In genomic region chr4:35845140-35845539, GRCm38 (mm10) we compare ENCODE assay signal across 10 mouse cellular contexts.
A peak's percentile ranks its signal among the peaks of the same experiment; 100 is the strongest.
DNase-seq lines count a peak whose midpoint lies in the region; ATAC-seq lines count a peak whose summit lies in the region.
"Had no signal": no experiment of that assay in that cellular context is flagged by ENCODE, and none has a peak within 500 bp of the region (broad histone marks: within the 10 kb centered on the region; RNA-seq: fewer than 3 reads in every experiment).

No protein-coding gene starts in this region.

- H3K4me3 ChIP-seq in hindbrain, embryonic 11.5 days (ENCODE audit: low read depth, low read length) = no peak overlapping the region
- no peak overlapping the region for H3K4me3 ChIP-seq in hindbrain, embryonic 10.5 days
- peak overlapping the region; percentile 7; the same call in 1 of the 2 replicates for H3K4me3 ChIP-seq in forebrain, embryonic 14.5 days (ENCODE audit: low read depth, low read length)
- H3K4me3 ChIP-seq in neural tube, embryonic 15.5 days (replicated peaks) = peak overlapping the region; percentile 12; the same call in 1 of the 2 replicates
- no peak overlapping the region for H3K4me3 ChIP-seq in heart, embryonic 10.5 days

- no peak overlapping the region for H3K9ac ChIP-seq in hindbrain, embryonic 11.5 days (ENCODE audit: low read depth, low read length)
- peak overlapping the region; percentile 35; the same call in 1 of the 2 replicates for H3K9ac ChIP-seq in forebrain, embryonic 14.5 days (ENCODE audit: low read length)
- H3K9ac ChIP-seq in neural tube, embryonic 15.5 days (replicated peaks) = peak overlapping the region; percentile 42; the same call in 1 of the 2 replicates

- peak; percentile 4 for DNase-seq in hindbrain, embryonic 11.5 days (ENCODE audit: low spot score)
- DNase-seq in hindbrain, embryonic 10.5 days (ENCODE audit: low spot score) = no peak
- DNase-seq in forebrain, embryonic 14.5 days (ENCODE audit: low spot score) = peak; percentile 94
- peak; percentile 26 to 32 for DNase-seq in layer of hippocampus, postnatal 25 days (ENCODE audit: extremely low spot score in 1 of 2, low spot score in 1 of 2)
- DNase-seq in gastrocnemius, postnatal 10 days = no peak
- DNase-seq in urinary bladder, postnatal 14 days (ENCODE audit: low spot score) = no peak
- no peak for DNase-seq in heart, embryonic 10.5 days (ENCODE audit: low spot score)
- DNase-seq: kidney, postnatal 36 days had no signal

- H3K4me1 ChIP-seq in hindbrain, embryonic 11.5 days (replicated peaks; ENCODE audit: control insufficient read depth, insufficient read depth, low read length) = no peaks in the 10 kb centered on the region
- peaks cover 3% of the 10 kb centered on the region; the same call in 1 of the 2 replicates for H3K4me1 ChIP-seq in hindbrain, embryonic 10.5 days (replicated peaks)
- no peaks in the 10 kb centered on the region; the same call in 1 of the 2 replicates for H3K4me1 ChIP-seq in forebrain, embryonic 14.5 days (ENCODE audit: control insufficient read depth, insufficient read depth, low read length)
- H3K4me1 ChIP-seq in neural tube, embryonic 15.5 days = peaks cover 17% of the 10 kb centered on the region
- no peaks in the 10 kb centered on the region for H3K4me1 ChIP-seq in heart, embryonic 10.5 days

- WGBS in hindbrain, embryonic 11.5 days = 56% methylated on average over 7 of the region's 7 CpGs
- 61% methylated on average over 7 of the region's 7 CpGs for WGBS in hindbrain, embryonic 10.5 days
- 4% methylated on average over 7 of the region's 7 CpGs for WGBS in forebrain, embryonic 14.5 days
- 19% methylated on average over 7 of the region's 7 CpGs for WGBS in neural tube, embryonic 15.5 days
- WGBS in heart, embryonic 10.5 days = 80% methylated on average over 7 of the region's 7 CpGs

- H3K27ac ChIP-seq in hindbrain, embryonic 11.5 days (ENCODE audit: low read depth, low read length) = no peak overlapping the region
- H3K27ac ChIP-seq in hindbrain, embryonic 10.5 days = no peak overlapping the region
- peak overlapping the region; percentile 65; the same call in 1 of the 2 replicates for H3K27ac ChIP-seq in forebrain, embryonic 14.5 days (ENCODE audit: low read depth, low read length)
- peak overlapping the region; percentile 83 for H3K27ac ChIP-seq in neural tube, embryonic 15.5 days (replicated peaks)
- no peak overlapping the region for H3K27ac ChIP-seq in heart, embryonic 10.5 days
- H3K27ac ChIP-seq: macrophage had no signal

- no peaks in the 10 kb centered on the region for H3K9me3 ChIP-seq in hindbrain, embryonic 11.5 days (ENCODE audit: control insufficient read depth, low read length)
- H3K9me3 ChIP-seq in hindbrain, embryonic 10.5 days = no peaks in the 10 kb centered on the region
- H3K9me3 ChIP-seq in forebrain, embryonic 14.5 days (replicated peaks; ENCODE audit: control insufficient read depth, low read length) = no peaks in the 10 kb centered on the region
- H3K9me3 ChIP-seq in neural tube, embryonic 15.5 days (replicated peaks) = no peaks in the 10 kb centered on the region
- no peaks in the 10 kb centered on the region for H3K9me3 ChIP-seq in heart, embryonic 10.5 days

- H3K4me2 ChIP-seq in hindbrain, embryonic 11.5 days (replicated peaks; ENCODE audit: low read depth, low read length) = no peak overlapping the region
- H3K4me2 ChIP-seq in forebrain, embryonic 14.5 days (ENCODE audit: low read length) = peak overlapping the region; percentile 41
- peak overlapping the region; percentile 41 for H3K4me2 ChIP-seq in neural tube, embryonic 15.5 days

- peak; percentile 75 for ATAC-seq in hindbrain, embryonic 11.5 days (ENCODE audit: low FRiP score)
- ATAC-seq in forebrain, embryonic 14.5 days = peak; percentile 95
- peak; percentile 87 for ATAC-seq in neural tube, embryonic 15.5 days (ENCODE audit: low FRiP score)

- H3K27me3 ChIP-seq in hindbrain, embryonic 11.5 days (ENCODE audit: control insufficient read depth, insufficient read depth, low read length) = no peaks in the 10 kb centered on the region
- no peaks in the 10 kb centered on the region for H3K27me3 ChIP-seq in hindbrain, embryonic 10.5 days (ENCODE audit: insufficient read depth, poor library complexity, severe bottlenecking)
- 0 out of 2 replicates have a peak, but pooled peaks cover 3% of the 10 kb centered on the region for H3K27me3 ChIP-seq in forebrain, embryonic 14.5 days (replicated peaks; ENCODE audit: control insufficient read depth, insufficient read depth, low read length)
- no peaks in the 10 kb centered on the region for H3K27me3 ChIP-seq in neural tube, embryonic 15.5 days (replicated peaks)
- no peaks in the 10 kb centered on the region for H3K27me3 ChIP-seq in heart, embryonic 10.5 days (ENCODE audit: insufficient read depth, poor library complexity, severe bottlenecking)

- no peaks in the 10 kb centered on the region for H3K36me3 ChIP-seq in hindbrain, embryonic 11.5 days (ENCODE audit: control insufficient read depth, insufficient read depth, low read length)
- H3K36me3 ChIP-seq in hindbrain, embryonic 10.5 days = no peaks in the 10 kb centered on the region
- no peaks in the 10 kb centered on the region for H3K36me3 ChIP-seq in forebrain, embryonic 14.5 days (ENCODE audit: control insufficient read depth, insufficient read depth, low read length)
- no peaks in the 10 kb centered on the region for H3K36me3 ChIP-seq in neural tube, embryonic 15.5 days
- no peaks in the 10 kb centered on the region for H3K36me3 ChIP-seq in heart, embryonic 10.5 days

Comparison
In these comparisons a context has a peak if more than half of its experiments do, and no peak if none do; other contexts are left out.
1. DNase-seq: peak in hindbrain, embryonic 11.5 days (single experiment), forebrain, embryonic 14.5 days (single experiment) and layer of hippocampus, postnatal 25 days (2 of 2); none in hindbrain, embryonic 10.5 days (single experiment), gastrocnemius, postnatal 10 days (single experiment), urinary bladder, postnatal 14 days (single experiment) and heart, embryonic 10.5 days (single experiment).
2. H3K27ac ChIP-seq: peak in forebrain, embryonic 14.5 days (single experiment) and neural tube, embryonic 15.5 days (single experiment); none in hindbrain, embryonic 11.5 days (single experiment), hindbrain, embryonic 10.5 days (single experiment) and heart, embryonic 10.5 days (single experiment).
3. H3K4me3 ChIP-seq: peak in forebrain, embryonic 14.5 days (single experiment) and neural tube, embryonic 15.5 days (single experiment); none in hindbrain, embryonic 11.5 days (single experiment), hindbrain, embryonic 10.5 days (single experiment) and heart, embryonic 10.5 days (single experiment).
4. Peak in every context shown above with its lines, with median percentiles within 50 percentile points of each other: ATAC-seq.